Mouse (Mus musculus) lung, postnatal 0 days (tissue): ENCODE measurements at regions not wholly inside any gene's neighbourhood (a gene's known extent, or its start where the extent isn't known, plus 50 kb on each side); places are given as distances from the start of the nearest gene placed in this dataset.

ENCODE experiments used
- CTCF ChIP-seq: IDR thresholded peaks from 2 replicates; pipeline ENCODE4 v1.5.1; 2016; ENCODE audit warnings: antibody characterized with exemption, mild to moderate bottlenecking
- EP300 ChIP-seq: IDR thresholded peaks from 2 replicates; pipeline ENCODE4 v1.6.1; 2016; ENCODE audit warnings: antibody characterized with exemption, mild to moderate bottlenecking, control low read depth

DNA sequence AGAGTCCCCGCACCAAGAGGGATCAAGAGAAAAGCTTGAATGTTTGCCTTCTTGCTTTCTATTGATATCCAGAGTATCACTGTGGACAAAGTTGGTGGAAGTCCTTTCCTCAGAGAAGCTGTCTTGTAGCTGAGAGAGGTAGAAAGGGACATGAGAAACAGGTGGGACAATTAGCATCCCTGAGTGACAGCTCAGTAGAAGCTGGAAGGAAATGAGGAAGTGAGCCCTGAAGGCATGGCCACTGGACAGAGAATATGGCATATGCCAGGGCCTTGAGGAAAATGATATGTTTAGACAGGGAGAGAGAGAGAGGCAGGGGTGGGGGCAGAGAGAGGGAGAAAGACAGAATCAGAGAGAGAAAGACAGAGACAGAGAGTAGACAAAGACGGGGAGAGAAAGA, 241.4 kb downstream of the Nuak1 start:
- TF ChIP-seq CTCF (no peak), EP300 (no peak)
